Mouse (Mus musculus): ENCODE results near the gene Cnst. TPM values are rescaled to one million over a fixed set of nuclear protein-coding genes. Genes with fewer than 3 reads are reported as not detected.

Cnst gene
- polyA plus RNA-seq, 1 experiment from 2014 or later = 21.6 TPM

DNA sequence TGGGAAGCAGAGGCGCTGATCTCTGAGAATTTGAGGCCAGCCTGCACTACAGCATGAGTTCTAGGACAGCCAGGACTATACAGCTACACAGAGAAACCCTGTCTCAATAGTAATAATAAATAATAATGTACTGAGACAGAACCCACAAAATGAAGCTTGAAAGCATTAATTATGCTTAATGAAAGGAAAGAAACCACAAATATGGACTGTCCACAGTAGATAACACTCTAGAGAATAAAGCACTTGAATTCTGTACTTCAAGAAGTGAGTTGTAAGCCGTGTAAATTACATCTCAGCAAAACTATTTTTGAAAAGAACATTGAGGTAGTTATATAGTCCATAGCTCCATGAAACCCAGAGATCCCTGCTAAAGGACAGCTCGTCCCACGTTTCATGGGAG is 38.0 kb downstream of the Cnst start:
- H3K27ac ChIP-seq (replicated peaks) = no peak overlapping the region
- no peak overlapping the region for H3K4me3 ChIP-seq
- H3K36me3 ChIP-seq (replicated peaks) = peaks cover 10% of the 10 kb centered on the region
- peaks cover 39% of the 10 kb centered on the region for H3K4me1 ChIP-seq
- H3K9me3 ChIP-seq = no peaks in the 10 kb centered on the region
- no peak for DNase-seq (ENCODE audit: low spot score)
- WGBS = 90% methylated on average over 4 of the region's 4 CpGs
- H3K27me3 ChIP-seq (replicated peaks; ENCODE audit: low read depth, poor library complexity, severe bottlenecking) = no peaks in the 10 kb centered on the region

DNA sequence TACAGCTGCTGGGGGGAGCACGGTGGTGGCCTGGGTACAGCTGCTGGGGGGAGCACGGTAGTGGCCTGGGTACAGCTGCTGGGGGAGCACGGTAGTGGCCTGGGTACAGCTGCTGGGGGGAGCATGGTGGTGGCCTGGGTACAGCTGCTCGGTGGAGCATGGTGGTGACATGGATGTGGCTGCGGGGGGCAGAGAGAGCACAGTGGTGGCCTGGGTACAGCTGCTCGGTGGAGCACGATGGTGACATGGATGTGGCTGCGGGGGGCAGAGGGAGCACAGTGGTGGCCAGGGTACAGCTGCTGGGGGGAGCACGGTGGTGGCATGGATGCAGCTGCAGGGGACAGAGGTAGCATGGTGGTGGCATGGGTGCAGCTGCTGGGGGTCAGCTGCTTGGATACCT is 39.5 kb downstream of the Cnst start:
- no peak for DNase-seq (ENCODE audit: low spot score)
- Histone ChIP-seq H3K27me3 (replicated peaks; ENCODE audit: low read depth, poor library complexity, severe bottlenecking) (no peaks in the 10 kb centered on the region), H3K4me3 (no peak overlapping the region), H3K36me3 (replicated peaks) (no peaks in the 10 kb centered on the region), H3K27ac (replicated peaks) (0 out of 2 replicates have a peak overlapping the region, but pooled peaks have one; percentile 48), H3K9me3 (no peaks in the 10 kb centered on the region), H3K4me1 (peaks cover 39% of the 10 kb centered on the region)
- WGBS = 87% methylated on average over 9 of the region's 9 CpGs

DNA sequence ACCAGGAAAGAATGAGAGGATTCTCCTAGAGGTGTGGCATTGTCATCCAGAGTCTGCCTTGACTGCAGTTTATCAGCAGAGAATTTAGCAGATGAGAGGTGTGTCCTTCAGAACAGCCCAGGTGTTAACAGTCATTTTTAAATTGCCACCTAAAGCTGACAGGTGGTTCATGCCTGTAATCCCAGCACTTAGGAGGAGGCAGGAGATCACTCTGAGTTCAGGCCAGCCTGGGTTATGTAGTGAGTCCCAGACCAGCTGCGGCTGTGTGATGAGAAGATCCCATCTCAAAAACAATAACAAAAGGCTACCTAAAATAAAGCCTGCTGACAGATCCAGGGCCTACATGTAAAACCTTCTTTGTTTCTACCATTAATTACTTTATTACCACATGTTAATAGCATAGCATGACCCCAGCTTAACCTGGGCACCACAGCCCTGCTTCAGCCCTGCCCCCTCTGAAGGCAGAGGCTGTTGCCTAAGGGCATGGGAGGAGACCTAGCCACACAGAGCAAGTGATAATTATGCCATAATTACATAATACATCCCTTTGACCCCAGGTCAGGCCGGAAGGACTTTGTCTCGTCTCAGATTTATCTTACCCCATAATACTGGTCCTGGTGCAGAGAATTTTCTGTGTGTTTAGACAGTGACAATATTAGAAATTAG is 40.4 kb downstream of the Cnst start:
- Histone ChIP-seq H3K4me3 (no peak overlapping the region), H3K27me3 (replicated peaks; ENCODE audit: low read depth, poor library complexity, severe bottlenecking) (no peaks in the 10 kb centered on the region), H3K9me3 (no peaks in the 10 kb centered on the region), H3K36me3 (replicated peaks) (no peaks in the 10 kb centered on the region), H3K4me1 (peaks cover 39% of the 10 kb centered on the region), H3K27ac (replicated peaks) (no peak overlapping the region)
- WGBS = 31% methylated on average over 3 of the region's 3 CpGs
- peak; percentile 16 for DNase-seq (ENCODE audit: low spot score)

DNA sequence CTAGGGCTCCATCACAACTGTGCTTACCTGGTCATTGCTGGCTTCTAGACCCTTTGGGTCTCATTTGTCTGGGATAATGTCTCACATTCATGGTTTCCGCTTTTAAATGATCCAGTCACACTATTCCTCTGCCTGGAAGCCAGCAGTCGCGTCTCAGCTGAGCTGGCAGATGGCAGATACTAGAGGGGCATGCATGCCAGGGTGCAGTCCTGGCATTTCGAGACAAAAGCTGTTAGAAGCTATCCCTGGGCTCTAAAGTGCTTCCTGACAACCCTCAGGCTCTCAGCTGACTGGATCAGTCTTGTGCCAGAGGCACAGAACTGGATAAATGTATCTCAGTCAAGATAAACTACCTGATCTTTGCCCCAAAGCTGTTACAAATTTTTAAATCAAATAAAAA is 42.1 kb downstream of the Cnst start:
- Histone ChIP-seq H3K9me3 (no peaks in the 10 kb centered on the region), H3K4me3 (no peak overlapping the region), H3K36me3 (replicated peaks) (peaks cover 7% of the 10 kb centered on the region), H3K4me1 (peaks cover 35% of the 10 kb centered on the region), H3K27me3 (replicated peaks; ENCODE audit: low read depth, poor library complexity, severe bottlenecking) (no peaks in the 10 kb centered on the region), H3K27ac (replicated peaks) (no peak overlapping the region)
- WGBS = 79% methylated on average over 4 of the region's 4 CpGs
- no peak for DNase-seq (ENCODE audit: low spot score)

DNA sequence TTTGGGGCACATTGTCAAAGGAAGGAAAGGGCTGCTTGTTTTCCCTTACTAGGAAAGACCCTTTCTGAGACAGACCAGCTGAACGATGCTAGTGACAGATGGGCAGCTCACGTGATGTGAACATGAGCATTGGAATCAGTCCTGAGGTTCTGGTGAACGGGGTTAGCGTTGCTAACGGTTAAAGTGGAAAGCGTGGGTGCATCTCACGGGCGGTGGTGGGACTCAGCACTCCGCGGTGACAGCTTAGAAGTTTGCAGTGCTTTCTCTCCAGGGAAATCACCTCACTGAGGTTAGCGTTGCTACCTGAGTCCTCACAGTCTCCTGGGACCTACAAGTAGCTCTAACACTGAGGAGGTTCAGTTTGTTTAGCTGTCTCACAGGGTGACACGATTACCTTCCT is 45.5 kb downstream of the Cnst start:
- no peak overlapping the region for H3K4me3 ChIP-seq
- peaks cover 18% of the 10 kb centered on the region for H3K4me1 ChIP-seq
- no peak overlapping the region for H3K27ac ChIP-seq (replicated peaks)
- no peaks in the 10 kb centered on the region for H3K27me3 ChIP-seq (replicated peaks; ENCODE audit: low read depth, poor library complexity, severe bottlenecking)
- peaks cover 14% of the 10 kb centered on the region for H3K36me3 ChIP-seq (replicated peaks)
- no peak for DNase-seq (ENCODE audit: low spot score)
- no peaks in the 10 kb centered on the region for H3K9me3 ChIP-seq
- WGBS = 87% methylated on average over 12 of the region's 12 CpGs

DNA sequence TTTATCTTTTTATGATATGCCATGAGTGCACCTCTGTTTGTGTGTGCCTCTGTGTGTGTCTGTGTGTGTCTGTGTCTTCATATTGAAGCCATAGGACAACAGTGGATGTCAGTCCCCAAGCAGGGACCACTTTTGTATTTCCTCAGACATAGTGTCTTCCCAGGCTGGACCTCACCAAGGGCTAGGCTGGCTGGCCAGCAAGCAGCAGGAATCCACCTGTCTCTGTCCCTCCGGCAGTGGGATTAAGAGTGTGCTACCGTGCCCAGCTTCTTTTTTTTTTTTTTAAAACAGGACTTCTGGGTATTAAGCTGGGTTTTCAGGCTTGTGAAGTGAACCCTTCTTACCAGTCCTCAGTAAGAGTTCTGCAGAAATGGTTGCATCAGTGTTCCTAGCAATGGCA is 46.0 kb downstream of the Cnst start:
- Histone ChIP-seq H3K4me1 (peaks cover 12% of the 10 kb centered on the region), H3K27me3 (replicated peaks; ENCODE audit: low read depth, poor library complexity, severe bottlenecking) (no peaks in the 10 kb centered on the region), H3K4me3 (no peak overlapping the region), H3K36me3 (replicated peaks) (peaks cover 14% of the 10 kb centered on the region), H3K27ac (replicated peaks) (no peak overlapping the region), H3K9me3 (no peaks in the 10 kb centered on the region)
- 87% methylated on average over 2 of the region's 2 CpGs for WGBS
- DNase-seq (ENCODE audit: low spot score) = no peak

DNA sequence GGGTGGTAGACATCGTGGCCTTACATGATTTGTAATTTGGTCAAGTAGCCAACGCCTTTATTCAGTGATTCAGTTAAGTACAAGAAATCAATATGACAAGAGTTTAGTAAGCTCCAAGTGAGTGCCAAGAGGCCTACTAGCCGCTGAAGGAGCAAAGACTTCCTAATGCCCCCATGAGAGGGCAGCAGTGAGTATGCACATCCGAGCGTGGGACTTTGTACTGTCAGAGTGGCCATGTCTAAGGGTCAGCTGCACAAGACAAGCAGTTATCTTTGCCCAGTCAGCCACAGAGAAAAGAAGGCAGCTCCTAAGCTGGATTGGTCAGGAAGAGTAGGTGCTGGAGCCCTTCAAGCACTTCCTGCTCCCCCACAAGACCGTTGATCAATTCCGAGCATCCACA is 46.8 kb downstream of the Cnst start:
- no peak for DNase-seq (ENCODE audit: low spot score)
- Histone ChIP-seq H3K27ac (replicated peaks) (no peak overlapping the region), H3K27me3 (replicated peaks; ENCODE audit: low read depth, poor library complexity, severe bottlenecking) (no peaks in the 10 kb centered on the region), H3K4me1 (peaks cover 4% of the 10 kb centered on the region), H3K36me3 (replicated peaks) (peaks cover 14% of the 10 kb centered on the region), H3K9me3 (no peaks in the 10 kb centered on the region), H3K4me3 (no peak overlapping the region)
- WGBS = 77% methylated on average over 7 of the region's 7 CpGs

DNA sequence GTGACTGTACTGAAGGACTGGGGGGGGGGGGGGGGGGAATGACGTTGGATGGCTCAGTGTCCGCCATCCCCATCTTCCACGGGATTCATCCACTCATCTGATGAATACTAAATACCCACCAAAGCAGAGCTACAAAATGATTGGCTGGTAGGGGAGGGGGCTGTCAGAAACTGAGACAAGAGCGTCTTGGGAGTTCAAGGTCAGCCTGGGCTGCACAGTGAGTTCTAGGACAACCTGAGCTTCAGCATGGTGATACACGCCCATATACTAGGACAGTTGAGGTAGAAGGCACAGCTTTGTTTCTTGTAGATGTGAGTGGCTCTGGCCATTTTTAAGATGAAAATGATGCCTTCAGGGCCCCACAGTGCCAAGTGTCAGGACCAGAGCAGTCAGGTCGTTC is 52.2 kb downstream of the Cnst start:
- H3K9me3 ChIP-seq = no peaks in the 10 kb centered on the region
- WGBS = 87% methylated on average over 6 of the region's 6 CpGs
- H3K4me3 ChIP-seq = no peak overlapping the region
- H3K4me1 ChIP-seq = no peaks in the 10 kb centered on the region
- H3K36me3 ChIP-seq (replicated peaks) = peaks cover 8% of the 10 kb centered on the region; the same call in 1 of the 2 replicates
- no peaks in the 10 kb centered on the region for H3K27me3 ChIP-seq (replicated peaks; ENCODE audit: low read depth, poor library complexity, severe bottlenecking)
- DNase-seq (ENCODE audit: low spot score) = no peak
- no peak overlapping the region for H3K27ac ChIP-seq (replicated peaks)

DNA sequence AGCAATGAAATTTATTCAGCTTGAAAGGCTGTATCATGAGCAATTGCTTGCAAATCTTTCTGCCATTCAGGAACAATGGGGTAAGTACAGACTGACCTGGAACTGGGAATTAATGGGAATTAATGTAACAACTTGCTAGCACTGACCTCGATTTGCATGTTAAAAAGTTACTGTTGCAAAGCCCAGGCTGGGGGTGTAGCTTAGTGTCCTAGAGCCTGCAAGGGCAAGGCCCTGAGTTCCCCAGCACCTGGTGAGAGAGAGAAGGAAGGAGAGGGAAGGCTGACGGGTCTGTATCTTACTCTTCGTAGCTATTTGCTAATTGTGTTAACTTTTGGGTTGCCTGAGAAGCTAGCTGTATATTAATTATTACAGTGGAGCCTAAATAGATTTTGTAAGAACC is 58.4 kb downstream of the Cnst start:
- Histone ChIP-seq H3K4me3 (no peak overlapping the region), H3K36me3 (replicated peaks) (peaks cover 12% of the 10 kb centered on the region), H3K4me1 (no peaks in the 10 kb centered on the region), H3K27me3 (replicated peaks; ENCODE audit: low read depth, poor library complexity, severe bottlenecking) (no peaks in the 10 kb centered on the region), H3K27ac (replicated peaks) (no peak overlapping the region), H3K9me3 (no peaks in the 10 kb centered on the region)
- 64% methylated on average over 3 of the region's 3 CpGs for WGBS
- no peak for DNase-seq (ENCODE audit: low spot score)

DNA sequence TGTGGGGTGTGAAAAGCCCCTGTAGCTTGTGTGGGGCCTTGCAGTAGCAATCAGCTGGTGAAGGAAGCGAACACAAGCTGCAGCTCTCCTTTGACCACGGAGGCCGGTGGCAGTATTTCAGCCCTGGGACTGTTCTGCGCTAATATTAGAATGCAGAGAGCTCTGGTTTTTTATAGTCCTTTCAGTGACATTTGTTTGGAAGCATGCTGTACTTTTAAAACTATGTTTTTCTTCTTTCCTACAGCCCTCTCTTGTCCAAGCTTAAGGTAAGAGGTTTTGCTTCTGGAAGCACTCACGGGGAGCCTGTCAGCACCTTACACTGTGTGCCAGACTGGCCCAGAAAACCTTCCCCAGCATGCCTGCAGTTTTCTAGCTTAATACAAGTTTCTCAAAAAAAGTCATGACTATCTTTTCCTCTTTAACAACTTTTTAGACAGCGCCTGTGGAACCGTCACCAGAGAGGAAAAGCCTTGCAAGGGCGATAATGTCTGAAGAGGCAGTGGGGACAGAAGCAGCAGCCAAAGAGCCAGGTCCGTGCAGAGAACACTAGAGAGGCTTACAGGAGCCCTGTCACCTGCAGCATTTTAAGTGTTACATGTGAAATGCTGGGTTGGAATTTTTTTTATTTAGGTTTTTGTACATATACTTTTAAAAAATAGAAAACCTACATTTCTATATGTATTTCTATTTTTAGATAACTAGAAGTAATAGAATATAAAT is 60.0 kb downstream of the Cnst start:
- Histone ChIP-seq H3K9me3 (no peaks in the 10 kb centered on the region), H3K4me1 (peaks cover 7% of the 10 kb centered on the region), H3K27me3 (replicated peaks; ENCODE audit: low read depth, poor library complexity, severe bottlenecking) (no peaks in the 10 kb centered on the region), H3K27ac (replicated peaks) (no peak overlapping the region), H3K4me3 (no peak overlapping the region), H3K36me3 (replicated peaks) (peaks cover 25% of the 10 kb centered on the region)
- whole genome bisulfite sequencing = 89% methylated on average over 9 of the region's 9 CpGs
- no peak for DNase-seq (ENCODE audit: low spot score)

DNA sequence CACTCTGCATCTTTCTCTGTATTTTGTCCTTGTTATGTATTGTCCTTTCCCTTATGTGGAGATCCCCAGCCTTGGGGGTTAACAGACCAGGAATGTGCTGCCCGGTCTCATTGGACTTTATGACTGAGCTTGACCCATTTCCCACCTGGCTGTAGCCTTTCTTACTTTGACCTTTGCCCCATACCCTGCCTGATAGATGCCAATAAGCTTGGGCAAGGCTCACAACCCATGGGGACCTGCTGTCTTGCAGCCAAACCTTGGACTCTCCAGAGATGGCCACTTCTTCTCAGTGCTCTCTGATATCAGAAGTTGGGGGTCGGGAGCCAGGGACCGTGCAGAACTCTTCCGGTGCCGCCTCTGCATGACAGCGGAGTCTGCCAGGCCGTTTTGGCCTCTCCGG is 62.4 kb downstream of the Cnst start:
- Histone ChIP-seq H3K9me3 (no peaks in the 10 kb centered on the region), H3K27ac (replicated peaks) (no peak overlapping the region), H3K27me3 (replicated peaks; ENCODE audit: low read depth, poor library complexity, severe bottlenecking) (no peaks in the 10 kb centered on the region), H3K4me1 (peaks cover 10% of the 10 kb centered on the region), H3K36me3 (replicated peaks) (peaks cover 22% of the 10 kb centered on the region), H3K4me3 (no peak overlapping the region)
- 94% methylated on average over 8 of the region's 8 CpGs for WGBS
- DNase-seq (ENCODE audit: low spot score) = no peak

DNA sequence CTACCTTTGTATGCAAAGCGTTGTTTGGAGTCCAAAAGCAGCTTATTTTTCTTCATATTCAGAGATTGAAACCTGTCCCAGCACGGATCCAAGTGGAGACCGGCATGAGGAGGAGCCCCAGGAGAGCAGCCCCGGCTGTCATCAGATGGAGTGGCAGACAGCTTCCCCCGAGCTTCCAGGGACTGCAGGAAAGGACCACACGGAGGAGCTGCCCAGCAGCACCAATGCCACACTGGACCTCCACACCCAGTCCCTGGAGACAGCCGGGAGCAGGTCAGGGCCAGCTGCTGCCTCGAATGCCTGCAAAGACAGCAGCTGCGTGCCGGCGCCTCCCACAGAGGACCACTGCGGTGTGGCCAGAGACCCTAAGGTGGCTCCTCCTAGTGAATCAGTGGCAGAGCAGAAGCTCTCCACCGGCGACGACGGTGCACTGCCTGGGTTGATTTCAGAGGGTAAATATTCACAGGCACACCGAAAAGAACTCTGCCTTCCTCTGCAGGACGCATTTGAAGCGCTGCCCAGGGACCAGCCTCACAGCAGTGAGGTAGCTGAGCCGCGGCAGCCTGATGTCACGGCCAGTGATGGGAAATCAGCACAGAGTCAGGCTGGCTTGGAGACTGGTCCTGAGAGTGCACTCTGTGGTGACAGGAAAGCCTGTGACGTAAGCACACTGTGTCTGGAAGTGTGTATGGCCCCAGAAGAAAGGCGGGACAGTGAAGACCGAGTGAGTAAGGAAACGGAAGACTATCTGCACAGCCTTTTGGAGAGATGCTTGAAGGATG is 63.7 kb downstream of the Cnst start:
- Histone ChIP-seq H3K9me3 (no peaks in the 10 kb centered on the region), H3K36me3 (replicated peaks) (peaks cover 25% of the 10 kb centered on the region), H3K4me1 (peaks cover 10% of the 10 kb centered on the region), H3K27me3 (replicated peaks; ENCODE audit: low read depth, poor library complexity, severe bottlenecking) (no peaks in the 10 kb centered on the region), H3K27ac (replicated peaks) (no peak overlapping the region), H3K4me3 (no peak overlapping the region)
- WGBS = 54% methylated on average over 26 of the region's 26 CpGs
- no peak for DNase-seq (ENCODE audit: low spot score)

DNA sequence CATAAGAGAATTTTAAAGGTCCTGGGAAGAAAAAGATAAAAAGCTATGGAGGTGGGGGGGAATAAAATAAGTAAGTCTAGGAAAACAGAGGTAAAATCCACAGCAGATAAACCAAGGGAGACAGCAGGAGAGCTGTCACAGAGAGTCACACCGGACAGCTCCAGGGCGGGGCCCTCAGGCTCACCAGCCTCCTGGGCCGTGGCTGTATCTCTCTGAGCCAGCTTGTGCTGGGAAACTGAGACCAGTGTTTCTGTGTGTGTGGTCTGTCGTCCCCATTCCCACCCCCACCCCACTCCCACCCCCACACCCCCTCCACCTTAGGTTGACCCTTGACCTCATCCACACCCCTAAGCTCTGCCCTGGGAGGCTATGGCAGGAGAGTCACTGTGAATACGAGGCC is 65.0 kb downstream of the Cnst start:
- H3K4me3 ChIP-seq = no peak overlapping the region
- WGBS = 51% methylated on average over 5 of the region's 5 CpGs
- H3K27me3 ChIP-seq (replicated peaks; ENCODE audit: low read depth, poor library complexity, severe bottlenecking) = no peaks in the 10 kb centered on the region
- peaks cover 10% of the 10 kb centered on the region for H3K4me1 ChIP-seq
- no peaks in the 10 kb centered on the region for H3K9me3 ChIP-seq
- peaks cover 23% of the 10 kb centered on the region for H3K36me3 ChIP-seq (replicated peaks)
- no peak overlapping the region for H3K27ac ChIP-seq (replicated peaks)
- DNase-seq (ENCODE audit: low spot score) = no peak

All from embryonic facial prominence, embryonic 10.5 days (tissue).